Mouse (Mus musculus) C2C12 (cell line): ENCODE measurements around the gene Shoc2.

Experiments used
- CEBPB ChIP-seq: IDR thresholded peaks from one replicate; pipeline ENCODE4 v1.6.1; 2011; ENCODE audit warnings: low read depth, mild to moderate bottlenecking, control low read depth, moderate library complexity
- CTCF ChIP-seq: IDR thresholded peaks from one replicate; pipeline ENCODE4 v1.5.1; 2011; ENCODE audit not compliant: control insufficient read depth, insufficient read depth, insufficient read length
- FOSL1 ChIP-seq: IDR thresholded peaks from one replicate; pipeline ENCODE4 v1.8.0; 2011; ENCODE audit warnings: mild to moderate bottlenecking, low read length; ENCODE audit not compliant: poor library complexity, insufficient read depth, severe bottlenecking
- MAX ChIP-seq: IDR thresholded peaks from one replicate; pipeline ENCODE4 v1.6.1; 2011; ENCODE audit warnings: mild to moderate bottlenecking, control low read depth
- MYOD1 ChIP-seq: IDR thresholded peaks from one replicate; pipeline ENCODE4 v1.6.1; 2011; ENCODE audit warnings: low read depth; ENCODE audit not compliant: control insufficient read depth, insufficient read length
- USF1 ChIP-seq: IDR thresholded peaks from one replicate; pipeline ENCODE4 v1.6.1; 2011; ENCODE audit warnings: low read depth, mild to moderate bottlenecking, control low read depth, moderate library complexity

GRCm38 (mm10) chr19:53934046-53934445 lies 10.1 kb upstream of the Shoc2 start:
- TF ChIP-seq MAX (no peak), CTCF (no peak), CEBPB (no peak), MYOD1 (no peak), FOSL1 (no peak), USF1 (no peak)
